Mouse (Mus musculus): Measurements from ENCODE around the gene Pde3a. TPM values are rescaled to one million over a fixed set of nuclear protein-coding genes. Genes with fewer than 3 reads are reported as not detected.
A peak's percentile ranks its signal among the peaks of the same experiment; 100 is the strongest.

Pde3a gene
- polyA plus RNA-seq, 1 experiment from 2014 or later, result 26.9 TPM

DNA sequence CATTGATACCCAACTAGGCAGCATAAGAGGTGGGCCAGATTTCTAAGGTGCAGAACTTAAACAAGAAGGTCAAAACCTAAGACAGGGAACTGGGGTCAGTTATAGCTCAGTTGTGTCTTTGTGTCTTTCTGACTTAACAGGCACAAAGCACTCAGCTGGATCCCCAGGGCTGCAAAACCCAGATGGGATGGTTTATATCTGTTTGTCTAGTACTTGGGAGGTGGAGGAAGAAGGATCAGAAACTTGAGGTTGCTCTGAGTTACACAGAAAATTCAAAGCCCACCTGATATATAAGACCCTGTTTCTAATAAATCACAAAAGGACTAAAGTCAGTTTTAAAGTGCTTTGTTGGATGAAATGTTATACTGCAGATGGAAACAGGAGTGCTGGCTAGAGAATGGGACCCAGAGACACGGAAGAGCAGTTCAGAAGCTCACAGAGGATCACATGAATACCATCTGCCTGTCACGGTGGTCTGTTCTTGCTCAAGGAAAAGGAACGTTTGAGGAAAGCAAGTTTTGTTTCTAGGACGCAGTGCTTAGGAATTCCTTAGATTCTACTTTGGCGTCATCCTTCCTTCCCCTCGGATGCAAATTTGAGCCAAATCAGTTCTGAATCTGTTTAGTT is 16.2 kb upstream of the Pde3a start:
- Histone ChIP-seq H3K9ac (ENCODE audit: low read length) (no peak overlapping the region), H3K36me3 (ENCODE audit: control insufficient read depth, insufficient read depth, low read length) (no peaks in the 10 kb centered on the region), H3K4me3 (ENCODE audit: low read depth, low read length) (no peak overlapping the region), H3K4me2 (ENCODE audit: low read length) (no peak overlapping the region), H3K9me3 (ENCODE audit: control insufficient read depth, low read length) (no peaks in the 10 kb centered on the region), H3K4me1 (replicated peaks; ENCODE audit: control insufficient read depth, insufficient read depth, low read length) (no peaks in the 10 kb centered on the region; the same call in 1 of the 2 replicates), H3K27me3 (replicated peaks; ENCODE audit: control insufficient read depth, insufficient read depth, low read length) (no peaks in the 10 kb centered on the region), H3K27ac (ENCODE audit: low read depth) (peak overlapping the region; percentile 59)
- WGBS, result 25% methylated on average over 6 of the region's 6 CpGs
- DNase-seq (ENCODE audit: low spot score), result no peak
- ATAC-seq (replicated peaks; ENCODE audit: low FRiP score, low TSS enrichment, low read depth), result peak; percentile 62; the same call in 1 of the 2 replicates

DNA sequence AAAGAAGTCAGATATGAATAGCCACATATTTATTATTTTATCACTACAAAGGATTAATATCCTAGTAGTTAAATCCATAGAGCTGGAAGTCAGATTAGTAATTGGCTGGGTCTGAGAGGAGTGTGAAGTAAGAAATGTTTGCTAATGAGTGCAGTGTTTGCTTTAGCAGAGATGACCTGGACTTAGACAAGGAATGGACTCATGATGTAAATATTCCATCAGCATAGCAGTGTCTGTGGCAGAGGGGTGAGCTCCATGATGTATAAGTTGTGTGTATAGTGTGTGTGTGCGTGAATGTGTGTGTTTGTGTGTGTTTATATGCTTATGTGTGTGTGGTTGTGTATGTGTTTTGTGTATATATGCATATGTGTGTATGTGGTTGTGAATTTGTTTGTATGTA is 7.3 kb upstream of the Pde3a start:
- no peak for ATAC-seq (replicated peaks; ENCODE audit: low FRiP score, low TSS enrichment, low read depth)
- Histone ChIP-seq H3K9ac (ENCODE audit: low read length) (no peak overlapping the region), H3K27ac (ENCODE audit: low read depth) (no peak overlapping the region), H3K9me3 (ENCODE audit: control insufficient read depth, low read length) (no peaks in the 10 kb centered on the region), H3K4me3 (ENCODE audit: low read depth, low read length) (no peak overlapping the region), H3K36me3 (ENCODE audit: control insufficient read depth, insufficient read depth, low read length) (0 out of 2 replicates have a peak, but pooled peaks cover 3% of the 10 kb centered on the region), H3K4me2 (ENCODE audit: low read length) (no peak overlapping the region), H3K27me3 (replicated peaks; ENCODE audit: control insufficient read depth, insufficient read depth, low read length) (no peaks in the 10 kb centered on the region), H3K4me1 (replicated peaks; ENCODE audit: control insufficient read depth, insufficient read depth, low read length) (no peaks in the 10 kb centered on the region)
- DNase-seq (ENCODE audit: low spot score), result no peak
- 83% methylated on average over 1 of the region's 1 CpGs for WGBS

DNA sequence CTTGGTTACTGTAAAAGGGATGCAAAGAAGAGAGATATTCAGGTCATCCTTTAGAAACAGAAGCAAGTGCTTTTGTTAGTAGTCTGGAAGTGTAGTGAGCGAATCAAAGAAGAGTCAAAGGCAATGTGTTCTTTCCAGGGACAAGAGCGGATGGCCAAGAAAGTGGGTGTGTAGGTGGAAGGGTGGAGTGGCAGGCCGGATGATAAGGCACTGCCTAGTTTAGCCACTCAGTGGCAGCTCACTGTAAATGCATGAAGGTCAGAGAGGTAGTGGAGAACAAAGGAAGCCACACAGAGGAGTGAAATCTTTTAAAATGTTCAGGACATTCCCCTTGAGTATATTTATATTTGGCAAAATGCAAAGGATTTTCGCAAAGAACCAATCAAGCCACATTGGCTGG is 4.0 kb upstream of the Pde3a start:
- no peaks in the 10 kb centered on the region for H3K9me3 ChIP-seq (ENCODE audit: control insufficient read depth, low read length)
- H3K27ac ChIP-seq (ENCODE audit: low read depth), result no peak overlapping the region
- H3K4me3 ChIP-seq (ENCODE audit: low read depth, low read length), result no peak overlapping the region
- no peaks in the 10 kb centered on the region for H3K27me3 ChIP-seq (replicated peaks; ENCODE audit: control insufficient read depth, insufficient read depth, low read length)
- WGBS, result 90% methylated on average over 4 of the region's 4 CpGs
- no peak overlapping the region for H3K9ac ChIP-seq (ENCODE audit: low read length)
- peaks cover 12% of the 10 kb centered on the region for H3K4me1 ChIP-seq (replicated peaks; ENCODE audit: control insufficient read depth, insufficient read depth, low read length)
- no peak for DNase-seq (ENCODE audit: low spot score)
- peaks cover 10% of the 10 kb centered on the region; the same call in 1 of the 2 replicates for H3K36me3 ChIP-seq (ENCODE audit: control insufficient read depth, insufficient read depth, low read length)
- H3K4me2 ChIP-seq (ENCODE audit: low read length), result no peak overlapping the region
- ATAC-seq (replicated peaks; ENCODE audit: low FRiP score, low TSS enrichment, low read depth), result no peak

DNA sequence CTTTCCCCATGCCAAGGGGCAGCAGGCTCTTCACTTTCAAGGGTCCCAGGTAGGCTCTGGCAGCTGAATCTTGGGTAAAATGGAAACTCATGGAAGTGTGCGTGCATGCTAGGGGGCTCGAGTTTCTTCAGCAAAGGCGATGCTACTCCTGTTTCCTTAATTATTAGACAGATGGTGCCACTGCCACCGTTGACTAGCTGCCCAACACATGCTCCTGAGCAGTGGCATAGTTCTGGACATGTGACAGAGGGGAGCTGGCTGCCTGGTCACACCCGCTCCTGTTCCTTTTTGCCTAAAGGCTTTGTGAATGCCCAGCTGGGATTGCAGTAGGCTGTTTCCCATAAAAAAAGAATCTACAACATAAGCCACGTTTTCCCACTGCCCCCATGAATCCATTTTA is 2.7 kb upstream of the Pde3a start:
- Histone ChIP-seq H3K27ac (ENCODE audit: low read depth) (no peak overlapping the region), H3K36me3 (ENCODE audit: control insufficient read depth, insufficient read depth, low read length) (peaks cover 10% of the 10 kb centered on the region; the same call in 1 of the 2 replicates), H3K4me1 (replicated peaks; ENCODE audit: control insufficient read depth, insufficient read depth, low read length) (peaks cover 12% of the 10 kb centered on the region), H3K27me3 (replicated peaks; ENCODE audit: control insufficient read depth, insufficient read depth, low read length) (no peaks in the 10 kb centered on the region), H3K4me2 (ENCODE audit: low read length) (no peak overlapping the region), H3K4me3 (ENCODE audit: low read depth, low read length) (no peak overlapping the region), H3K9ac (ENCODE audit: low read length) (no peak overlapping the region), H3K9me3 (ENCODE audit: control insufficient read depth, low read length) (no peaks in the 10 kb centered on the region)
- 81% methylated on average over 6 of the region's 6 CpGs for WGBS
- no peak for ATAC-seq (replicated peaks; ENCODE audit: low FRiP score, low TSS enrichment, low read depth)
- no peak for DNase-seq (ENCODE audit: low spot score)

DNA sequence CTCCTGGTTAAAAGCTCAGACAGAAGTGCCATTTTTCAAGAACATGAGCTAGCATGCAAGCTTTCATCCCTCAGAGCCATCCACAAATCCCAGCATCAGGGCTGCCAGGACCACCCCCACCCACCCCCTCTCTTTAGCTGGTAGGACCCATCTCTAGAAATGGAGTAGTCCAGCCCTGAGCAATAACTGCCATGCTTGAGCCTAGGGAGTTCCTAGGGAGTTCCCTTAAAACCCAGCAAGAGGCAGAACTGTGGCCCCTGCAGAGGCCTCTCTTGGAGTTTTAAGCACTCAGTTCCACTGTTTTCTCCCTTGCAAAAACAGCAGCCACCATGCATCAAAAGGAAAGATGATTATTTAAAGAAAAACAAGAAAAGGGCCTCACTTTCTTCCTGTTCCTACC is 988 bp upstream of the Pde3a start:
- Histone ChIP-seq H3K27ac (ENCODE audit: low read depth) (peak overlapping the region; percentile 57; the same call in 1 of the 2 replicates), H3K9me3 (ENCODE audit: control insufficient read depth, low read length) (no peaks in the 10 kb centered on the region), H3K4me2 (ENCODE audit: low read length) (peak overlapping the region; percentile 61), H3K4me3 (ENCODE audit: low read depth, low read length) (peak overlapping the region; percentile 88), H3K36me3 (ENCODE audit: control insufficient read depth, insufficient read depth, low read length) (peaks cover 10% of the 10 kb centered on the region; the same call in 1 of the 2 replicates), H3K27me3 (replicated peaks; ENCODE audit: control insufficient read depth, insufficient read depth, low read length) (no peaks in the 10 kb centered on the region), H3K4me1 (replicated peaks; ENCODE audit: control insufficient read depth, insufficient read depth, low read length) (peaks cover 26% of the 10 kb centered on the region), H3K9ac (ENCODE audit: low read length) (peak overlapping the region; percentile 89)
- no peak for ATAC-seq (replicated peaks; ENCODE audit: low FRiP score, low TSS enrichment, low read depth)
- DNase-seq (ENCODE audit: low spot score), result peak; percentile 55

DNA sequence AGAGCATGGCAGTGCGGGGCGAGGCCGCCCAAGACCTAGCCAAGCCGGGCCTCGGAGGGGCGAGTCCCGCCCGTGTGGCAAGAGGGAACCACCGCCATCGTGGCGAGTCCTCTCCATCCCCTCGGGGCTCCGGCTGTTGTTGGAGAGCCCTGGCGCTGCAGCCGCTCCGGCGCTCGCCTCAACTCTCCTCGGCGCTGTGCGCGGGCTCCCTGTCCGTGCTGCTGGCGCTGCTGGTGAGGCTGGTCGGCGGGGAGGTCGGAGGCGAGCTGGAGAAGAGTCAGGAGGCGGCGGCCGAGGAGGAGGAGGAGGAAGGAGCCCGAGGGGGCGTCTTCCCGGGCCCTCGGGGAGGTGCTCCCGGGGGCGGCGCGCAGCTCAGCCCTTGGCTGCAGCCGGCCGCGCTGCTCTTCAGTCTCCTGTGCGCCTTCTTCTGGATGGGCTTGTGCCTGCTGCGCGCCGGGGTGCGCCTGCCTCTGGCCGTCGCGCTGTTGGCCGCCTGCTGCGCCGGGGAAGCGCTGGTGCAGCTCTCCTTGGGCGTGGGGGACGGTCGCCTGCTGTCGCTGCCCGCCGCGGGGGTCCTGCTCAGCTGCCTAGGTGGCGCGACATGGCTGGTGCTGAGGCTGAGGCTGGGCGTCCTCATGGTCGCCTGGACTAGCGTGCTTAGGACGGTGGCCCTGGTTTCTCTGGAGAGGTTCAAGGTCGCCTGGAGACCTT is 671 bp downstream of the Pde3a start:
- DNase-seq (ENCODE audit: low spot score) (peak; percentile 88), ATAC-seq (replicated peaks; ENCODE audit: low FRiP score, low TSS enrichment, low read depth) (peak; percentile 91)
- Histone ChIP-seq H3K4me2 (ENCODE audit: low read length) (peak overlapping the region; percentile 78), H3K36me3 (ENCODE audit: control insufficient read depth, insufficient read depth, low read length) (peaks cover 10% of the 10 kb centered on the region; the same call in 1 of the 2 replicates), H3K4me1 (replicated peaks; ENCODE audit: control insufficient read depth, insufficient read depth, low read length) (peaks cover 38% of the 10 kb centered on the region), H3K27ac (ENCODE audit: low read depth) (peak overlapping the region; percentile 94), H3K27me3 (replicated peaks; ENCODE audit: control insufficient read depth, insufficient read depth, low read length) (no peaks in the 10 kb centered on the region), H3K9ac (ENCODE audit: low read length) (peak overlapping the region; percentile 89), H3K9me3 (ENCODE audit: control insufficient read depth, low read length) (no peaks in the 10 kb centered on the region), H3K4me3 (ENCODE audit: low read depth, low read length) (peak overlapping the region; percentile 88)
- under 1% methylated on average over 56 of the region's 68 CpGs for WGBS

DNA sequence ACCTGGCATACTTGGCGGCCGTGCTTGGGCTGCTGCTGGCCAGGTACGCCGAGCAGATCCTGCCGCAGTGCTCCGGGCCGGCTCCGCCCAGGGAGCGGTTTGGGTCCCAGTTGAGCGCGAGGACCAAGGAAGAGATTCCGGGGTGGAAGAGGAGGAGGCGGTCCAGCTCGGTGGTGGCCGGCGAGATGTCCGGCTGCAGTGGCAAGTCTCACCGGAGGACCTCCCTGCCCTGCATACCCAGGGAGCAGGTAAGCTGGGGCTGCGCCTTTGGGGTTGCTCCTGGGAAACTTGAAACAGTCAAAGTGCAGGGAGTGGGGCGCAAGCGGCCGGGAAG is 1.2 kb downstream of the Pde3a start:
- peaks cover 43% of the 10 kb centered on the region for H3K4me1 ChIP-seq (replicated peaks; ENCODE audit: control insufficient read depth, insufficient read depth, low read length)
- ATAC-seq (replicated peaks; ENCODE audit: low FRiP score, low TSS enrichment, low read depth), result peak; percentile 30

DNA sequence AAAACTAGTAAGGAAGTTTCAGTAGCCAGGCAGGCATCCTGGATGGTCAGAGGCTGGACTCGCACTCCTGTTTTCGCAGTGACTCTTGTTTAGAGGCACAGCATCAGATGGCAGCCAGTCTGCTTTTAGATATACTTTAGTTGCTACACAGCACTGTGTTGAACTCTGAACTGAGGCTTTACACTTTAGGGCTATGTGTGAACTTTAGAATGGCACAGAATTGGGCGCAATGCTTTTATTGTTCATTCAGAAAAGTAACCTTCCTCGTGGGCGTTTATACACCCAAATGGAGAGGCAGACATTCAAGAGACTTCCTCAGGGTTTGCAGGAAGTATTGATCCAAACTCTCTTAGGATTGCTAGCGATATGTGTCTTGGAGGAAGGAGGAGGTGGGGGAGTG is 1.9 kb downstream of the Pde3a start:
- H3K4me2 ChIP-seq (ENCODE audit: low read length), result peak overlapping the region; percentile 78
- no peak for ATAC-seq (replicated peaks; ENCODE audit: low FRiP score, low TSS enrichment, low read depth)

More for the DNA sequence above, 1.2 kb downstream of the Pde3a start:
- peak overlapping the region; percentile 88 for H3K4me3 ChIP-seq (ENCODE audit: low read depth, low read length)
- H3K9ac ChIP-seq (ENCODE audit: low read length), result peak overlapping the region; percentile 89
- no peaks in the 10 kb centered on the region for H3K9me3 ChIP-seq (ENCODE audit: control insufficient read depth, low read length)
- under 1% methylated on average over 22 of the region's 22 CpGs for WGBS
- DNase-seq (ENCODE audit: low spot score), result peak; percentile 85
- peak overlapping the region; percentile 94 for H3K27ac ChIP-seq (ENCODE audit: low read depth)
- H3K4me2 ChIP-seq (ENCODE audit: low read length), result peak overlapping the region; percentile 78
- H3K36me3 ChIP-seq (ENCODE audit: control insufficient read depth, insufficient read depth, low read length), result peaks cover 10% of the 10 kb centered on the region; the same call in 1 of the 2 replicates
- no peaks in the 10 kb centered on the region for H3K27me3 ChIP-seq (replicated peaks; ENCODE audit: control insufficient read depth, insufficient read depth, low read length)

More for the DNA sequence above, 1.9 kb downstream of the Pde3a start:
- peak overlapping the region; percentile 88 for H3K4me3 ChIP-seq (ENCODE audit: low read depth, low read length)
- no peaks in the 10 kb centered on the region for H3K9me3 ChIP-seq (ENCODE audit: control insufficient read depth, low read length)
- H3K27ac ChIP-seq (ENCODE audit: low read depth), result no peak overlapping the region
- WGBS, result 24% methylated on average over 6 of the region's 6 CpGs
- no peaks in the 10 kb centered on the region for H3K27me3 ChIP-seq (replicated peaks; ENCODE audit: control insufficient read depth, insufficient read depth, low read length)
- peak overlapping the region; percentile 89 for H3K9ac ChIP-seq (ENCODE audit: low read length)
- H3K36me3 ChIP-seq (ENCODE audit: control insufficient read depth, insufficient read depth, low read length), result peaks cover 10% of the 10 kb centered on the region; the same call in 1 of the 2 replicates
- peaks cover 48% of the 10 kb centered on the region for H3K4me1 ChIP-seq (replicated peaks; ENCODE audit: control insufficient read depth, insufficient read depth, low read length)
- peak; percentile 56 for DNase-seq (ENCODE audit: low spot score)
